Mouse (Mus musculus) layer of hippocampus, postnatal 14 days (tissue): ENCODE measurements around the gene Capn1. TPM values are rescaled to one million over a fixed set of nuclear protein-coding genes. Genes with fewer than 3 reads are reported as not detected.
A peak's percentile ranks its signal among the peaks of the same experiment; 100 is the strongest.

ENCODE experiments used
- DNase-seq, 2 experiments: peaks; one replicate each; pipeline ENCODE4 v3.0.0; 2021 to 2022; ENCODE audit warnings: low spot score in 2 of 2, mixed read lengths in 1 of 2
- long read RNA-seq, 2 experiments: library from polyadenylated mRNA; stranded (forward); transcript quantifications; one replicate each; pipeline ENCODE4 v2.0.0; 2021
- total RNA-seq, 2 experiments: library from RNA; stranded (reverse); gene quantifications; 2 replicates each; pipeline ENCODE4 v1.2.3; 2021

Capn1 gene
- 10 to 100 TPM; 21.3 to 23.1 TPM for total RNA-seq
- long read RNA-seq, experiment 1, partial matches to known transcripts = 1 of 17 reads
- long read RNA-seq, experiment 1, other reads (novel, unspliced or antisense) = 16 of 17 reads
- long read RNA-seq, experiment 2, partial matches to known transcripts = 3 of 13 reads
- long read RNA-seq, experiment 2, other reads (novel, unspliced or antisense) = 10 of 13 reads

- DNase-seq = peak; percentile 49 to 60
Observed at GRCm38 (mm10) chr19:6015511-6016315, at the start of gene Capn1. Gene Capn1, minus strand, starts transcription at chr19:6015897.

DNA sequence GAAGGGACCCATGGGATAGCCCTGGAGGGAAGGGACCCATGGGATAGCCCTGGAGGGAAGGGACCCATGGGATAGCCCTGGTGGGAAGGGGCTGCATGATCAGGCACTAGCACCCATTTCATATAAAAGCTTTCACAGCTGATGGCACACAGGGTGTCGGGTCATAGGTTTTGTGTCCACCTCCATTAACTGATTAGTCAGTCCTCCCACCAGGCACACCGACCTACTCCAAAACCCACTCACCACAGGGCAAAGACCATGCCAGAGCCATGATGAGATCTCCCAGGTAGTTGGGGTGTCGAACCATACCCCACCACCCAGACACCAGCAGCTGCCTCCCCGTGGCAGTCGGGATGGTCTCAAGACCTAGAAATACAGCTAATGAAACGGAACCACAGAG, 47.4 kb upstream of the Capn1 start:
- no peak for DNase-seq

DNA sequence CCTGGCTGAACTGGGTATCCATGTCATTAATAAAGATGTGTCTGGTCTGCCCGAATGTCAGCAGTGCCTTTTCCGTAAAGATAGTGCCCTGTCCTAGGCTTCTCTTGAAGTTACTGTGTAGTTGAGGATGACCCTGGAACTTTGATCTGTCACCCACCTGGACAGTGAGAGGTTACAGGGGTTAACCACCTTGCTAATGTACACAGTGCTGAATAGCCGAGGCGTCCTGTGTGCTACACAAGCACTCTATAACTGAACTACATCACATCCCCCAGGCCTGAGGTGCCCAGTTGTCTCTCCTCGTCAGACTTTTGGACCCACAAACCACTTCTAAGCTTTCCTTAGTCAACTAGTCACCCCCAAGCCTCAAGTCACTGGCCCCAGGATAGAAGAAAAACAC, 46.7 kb upstream of the Capn1 start:
- DNase-seq = no peak

DNA sequence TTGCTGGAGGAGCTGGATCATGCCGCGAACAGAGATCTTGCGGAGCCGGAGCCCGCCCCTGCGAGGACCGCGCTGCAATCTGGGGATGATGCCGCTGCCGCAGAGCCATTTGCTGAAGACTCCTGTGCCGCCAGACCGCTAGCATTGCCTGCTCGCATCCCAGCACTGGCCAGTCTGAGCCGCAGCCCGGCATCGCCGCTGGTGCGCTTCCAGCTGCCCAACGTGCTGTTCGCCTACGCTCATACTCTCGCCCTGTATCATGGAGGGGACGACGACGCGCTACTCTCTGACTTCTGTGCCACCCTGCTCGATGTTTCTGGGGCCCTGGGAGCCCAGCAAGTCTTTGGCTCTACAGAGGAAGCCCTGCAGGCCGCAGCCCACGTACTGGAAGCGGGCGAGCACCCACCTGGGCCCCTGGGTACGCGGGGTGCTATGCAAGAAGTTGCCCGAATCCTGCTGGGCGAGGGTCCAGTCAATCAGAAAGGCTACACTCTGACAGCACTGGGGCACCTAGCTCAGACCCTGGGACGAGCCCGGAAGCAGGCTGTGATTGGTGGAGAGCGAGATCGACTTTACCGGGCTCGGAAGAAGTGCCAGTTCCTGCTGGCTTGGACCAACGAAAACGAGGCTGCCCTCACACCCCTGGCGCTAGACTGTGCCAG, 46.1 kb upstream of the Capn1 start:
- DNase-seq = peak in 1 of 2 experiments; percentile 36

DNA sequence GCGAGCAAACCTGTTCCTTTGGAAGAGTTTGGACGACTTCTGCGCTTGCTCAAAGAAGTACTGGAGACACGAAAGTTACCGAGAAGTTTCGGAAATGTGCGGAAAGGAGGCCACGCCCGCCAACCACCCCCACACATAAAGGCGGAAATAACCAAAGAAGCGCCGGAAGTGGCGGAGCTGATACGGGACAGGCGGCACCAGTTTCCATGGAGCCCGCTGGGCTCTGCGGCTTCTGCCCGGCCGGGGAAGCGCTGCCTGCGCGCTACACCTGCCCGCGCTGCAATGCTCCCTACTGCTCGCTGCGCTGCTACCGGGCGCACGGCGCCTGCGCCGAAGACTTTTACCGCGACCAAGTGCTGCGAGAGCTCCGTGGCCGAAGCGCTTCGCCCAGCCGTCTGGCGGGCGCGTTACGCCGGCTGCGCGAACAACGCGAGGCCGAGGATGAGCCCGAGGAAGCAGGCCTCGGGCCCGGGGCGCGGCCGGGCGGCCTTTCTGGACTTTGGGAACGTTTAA, 45.4 kb upstream of the Capn1 start, which contains the start of gene Znhit2:
TSS of gene Znhit2 (plus strand) at position 172 of the 513 bp plus-strand sequence.
- DNase-seq = peak; percentile 90 to 96

GRCm38 (mm10) chr19:6058966-6059365, 43.3 kb upstream of the Capn1 start:
- DNase-seq = no peak

- DNase-seq = no peak
Observed at GRCm38 (mm10) chr19:6058513-6058912, 42.8 kb upstream of the Capn1 start.

DNA sequence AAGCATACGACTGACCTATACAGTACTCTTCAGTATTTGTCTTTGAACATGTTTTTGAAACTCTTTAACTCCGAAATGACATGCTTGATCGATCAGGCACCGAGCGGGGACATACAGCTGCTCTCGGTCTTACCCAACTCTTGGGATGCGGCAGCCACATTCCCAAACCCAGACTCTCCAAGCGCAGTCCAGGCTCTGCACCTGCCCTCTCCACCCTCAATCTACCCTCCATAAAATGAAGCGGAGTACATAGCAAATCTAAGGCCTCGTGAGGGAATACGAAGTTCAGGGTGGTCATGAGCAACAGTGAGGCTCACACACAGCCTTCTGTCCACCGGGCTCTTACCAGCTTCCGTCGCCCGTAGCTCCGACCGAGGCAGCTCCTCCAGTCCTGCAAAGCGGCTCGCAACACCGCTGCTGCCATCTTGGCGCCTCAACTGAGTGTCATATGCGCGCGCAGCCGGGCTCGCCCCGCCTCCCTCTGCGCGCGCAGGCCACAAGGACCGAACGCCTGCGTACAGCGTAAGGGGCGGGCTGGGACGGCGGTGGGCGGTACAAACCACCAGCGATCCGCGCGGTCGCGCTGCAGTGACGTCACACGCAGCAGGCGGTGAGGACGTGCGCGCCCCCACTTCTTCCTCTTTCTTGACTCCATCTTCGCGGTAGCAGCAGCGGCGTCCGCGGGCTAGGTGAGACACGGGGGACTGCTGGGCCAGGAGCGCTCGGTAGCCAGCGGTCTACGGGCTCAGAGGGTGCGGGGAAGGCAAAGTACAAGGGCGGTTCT, 41.8 kb upstream of the Capn1 start, which contains the start of the genes Mrpl49 and Fau:
TSS of gene Mrpl49 (minus strand) at position 473 of the 784 bp plus-strand sequence.
TSS of gene Fau (plus strand) at position 532 of the 784 bp plus-strand sequence.
- DNase-seq = peak; percentile 98 to 99

DNA sequence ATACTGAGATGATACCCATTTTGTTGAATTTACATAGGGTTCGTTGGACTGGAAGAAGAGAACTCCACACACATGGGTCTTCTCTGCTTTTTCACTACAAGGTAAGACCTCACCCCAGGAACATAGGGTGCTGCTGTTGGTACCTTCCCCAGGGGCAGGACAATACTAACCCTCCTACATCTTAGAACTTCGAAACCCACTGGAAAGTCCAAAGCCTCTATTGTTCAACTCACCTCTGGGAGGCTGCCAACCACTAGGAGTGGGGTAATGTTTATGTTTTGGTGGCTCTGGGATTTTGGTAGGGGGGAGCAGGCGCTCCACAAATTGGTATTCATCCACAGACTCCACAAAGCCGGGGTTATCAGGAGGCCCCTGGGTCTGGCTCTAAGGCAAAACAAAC, 41.0 kb upstream of the Capn1 start:
- no peak for DNase-seq

- DNase-seq = no peak
Observed at GRCm38 (mm10) chr19:6054296-6054695, 38.6 kb upstream of the Capn1 start.

DNA sequence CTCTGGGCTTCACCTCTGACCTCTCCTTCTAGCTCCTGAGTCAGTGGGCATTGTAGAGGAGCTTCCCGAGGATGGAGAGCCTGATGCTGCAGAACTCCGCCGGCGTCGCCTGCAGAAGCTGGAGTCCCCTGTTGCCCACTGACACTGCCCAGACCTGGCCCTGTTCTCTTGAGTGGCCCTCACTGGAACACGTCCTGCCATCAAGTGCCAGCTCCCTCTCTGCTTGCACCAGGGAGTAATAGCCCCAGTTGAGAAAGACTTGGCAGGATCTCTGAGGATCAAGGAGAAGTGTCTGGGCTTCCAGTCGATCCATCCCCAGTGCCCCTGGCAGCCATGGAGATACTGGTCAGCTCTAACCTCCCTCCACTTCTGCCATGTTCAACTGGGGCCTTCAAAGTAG, 36.8 kb upstream of the Capn1 start:
- no peak for DNase-seq

GRCm38 (mm10) chr19:6048681-6049410, 33.1 kb upstream of the Capn1 start:
- DNase-seq = no peak

GRCm38 (mm10) chr19:6047899-6048166, 32.1 kb upstream of the Capn1 start:
- no peak for DNase-seq

DNA sequence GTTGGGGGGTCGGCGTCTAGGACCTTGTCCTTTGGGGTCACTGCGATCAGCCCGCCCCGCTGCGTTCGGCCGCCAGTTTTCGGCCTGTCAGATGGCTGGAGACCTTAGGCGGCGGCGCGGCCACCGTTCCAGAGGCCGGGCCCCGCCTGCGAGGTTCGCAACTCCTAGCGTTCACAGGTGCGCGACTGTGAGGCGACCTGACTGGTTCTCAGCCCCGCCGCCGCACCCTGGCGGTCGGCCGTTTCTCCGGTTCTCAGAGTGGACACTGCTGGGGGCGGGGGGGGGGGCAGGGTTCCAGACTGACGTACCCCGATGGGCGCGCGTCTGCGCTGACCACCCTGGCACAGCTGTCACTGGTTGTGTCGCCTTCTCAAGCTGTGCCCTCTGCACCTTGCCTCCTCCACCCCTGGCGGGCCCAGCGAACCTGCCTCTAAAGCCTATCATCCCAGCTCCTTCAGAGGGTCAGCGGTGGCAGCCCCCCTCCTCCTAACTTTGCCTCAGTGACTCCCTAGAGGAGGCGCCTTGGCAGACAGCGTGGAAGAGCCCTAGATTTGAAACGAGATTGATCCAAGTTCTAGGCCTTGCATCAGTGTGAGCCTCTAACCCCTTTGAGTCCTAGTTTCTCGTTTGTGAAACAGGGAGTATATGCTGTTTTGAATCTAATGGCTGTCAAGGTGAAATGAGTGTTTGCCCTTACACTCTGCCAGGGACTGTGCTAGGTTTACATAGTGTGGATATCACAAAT, 31.6 kb upstream of the Capn1 start:
- peak in 1 of 2 experiments; percentile 26 for DNase-seq

GRCm38 (mm10) chr19:6046294-6047153, 30.8 kb upstream of the Capn1 start, which contains the start of gene Syvn1:
Gene Syvn1, plus strand, starts transcription at chr19:6046576.
- peak; percentile 92 to 95 for DNase-seq

GRCm38 (mm10) chr19:6045366-6046293, 29.9 kb upstream of the Capn1 start:
- no peak for DNase-seq

DNA sequence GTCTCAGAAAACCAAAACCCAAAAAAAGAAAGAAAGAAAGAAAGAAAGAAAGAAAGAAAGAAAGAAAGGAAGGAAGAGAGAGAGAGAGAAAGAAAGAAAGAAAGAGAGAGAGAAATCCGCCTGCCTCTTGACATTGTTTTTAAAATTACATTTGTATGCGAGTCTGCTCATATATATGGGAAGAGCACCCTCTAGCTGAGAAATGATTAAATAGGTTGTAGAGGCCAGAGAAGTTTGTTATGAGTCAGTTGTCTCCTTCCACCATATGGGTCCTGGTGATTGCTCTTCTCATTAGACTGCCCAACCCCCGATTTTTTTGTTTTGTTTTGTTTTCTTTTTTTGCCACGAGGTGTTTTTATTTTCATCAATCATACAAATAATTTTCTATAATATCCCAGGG, 28.4 kb upstream of the Capn1 start:
- peak in 1 of 2 experiments; percentile 12 for DNase-seq

DNA sequence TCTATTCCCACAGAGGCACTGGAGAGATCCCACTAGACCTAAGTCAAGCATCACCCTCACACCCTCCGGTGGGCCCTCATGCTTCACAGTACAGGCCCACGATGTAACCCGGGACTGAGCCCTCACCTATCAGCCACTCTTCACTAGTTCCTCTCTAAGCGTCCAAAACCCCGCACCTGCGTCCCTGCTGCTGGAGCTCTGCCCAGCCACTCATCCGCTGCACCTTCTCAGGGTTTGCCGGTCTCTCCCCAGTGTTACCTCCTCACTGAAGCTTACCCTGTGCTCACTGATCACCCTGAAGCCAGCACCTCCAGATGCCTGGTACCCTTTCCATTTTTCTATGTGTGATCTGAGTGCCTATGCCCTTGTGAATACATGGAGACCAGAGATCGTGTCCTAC, 26.6 kb upstream of the Capn1 start:
- no peak for DNase-seq
